Mouse (Mus musculus) heart, postnatal 25 days (tissue): ENCODE data around the gene Gm11099. TPM values are rescaled to one million over a fixed set of nuclear protein-coding genes. Genes with fewer than 3 reads are reported as not detected.

ENCODE experiments used
- DNase-seq: peaks from one replicate; pipeline ENCODE4 v3.0.0; 2022; ENCODE audit warnings: low spot score
- intact Hi-C: fragments of 180-260 bp; cut with DNase I; formaldehyde crosslinking; loops from one replicate; pipeline ENCODE4 v1.15.1; 2025
- total RNA-seq, 2 experiments: library from RNA; stranded (reverse); gene quantifications; 2 replicates each; pipeline ENCODE4 v1.2.3; 2021

Gm11099 gene
- total RNA-seq: not detected

DNA sequence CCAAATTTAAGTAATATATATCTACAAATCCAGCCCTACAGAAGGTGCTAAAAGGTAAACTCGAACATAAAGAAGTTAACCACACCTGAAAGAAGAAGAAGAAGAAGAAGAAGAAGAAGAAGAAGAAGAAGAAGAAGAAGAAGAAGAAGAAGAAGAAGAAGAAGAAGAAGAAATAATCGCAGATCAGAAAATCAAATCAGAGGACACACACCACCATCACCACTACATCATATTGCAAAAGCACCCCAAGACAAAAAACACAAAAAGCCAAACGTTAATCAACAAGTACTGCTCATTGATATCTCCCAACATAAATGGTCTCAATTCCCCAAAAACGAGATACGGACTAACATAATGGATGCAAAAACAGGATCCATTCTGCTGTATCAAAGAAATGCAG is at the start of gene Gm11099:
Gene Gm11099 (plus strand): TSS at position 301 of the 400 bp plus-strand sequence.
- intact Hi-C loops: no loop called here
- no peak for DNase-seq

DNA sequence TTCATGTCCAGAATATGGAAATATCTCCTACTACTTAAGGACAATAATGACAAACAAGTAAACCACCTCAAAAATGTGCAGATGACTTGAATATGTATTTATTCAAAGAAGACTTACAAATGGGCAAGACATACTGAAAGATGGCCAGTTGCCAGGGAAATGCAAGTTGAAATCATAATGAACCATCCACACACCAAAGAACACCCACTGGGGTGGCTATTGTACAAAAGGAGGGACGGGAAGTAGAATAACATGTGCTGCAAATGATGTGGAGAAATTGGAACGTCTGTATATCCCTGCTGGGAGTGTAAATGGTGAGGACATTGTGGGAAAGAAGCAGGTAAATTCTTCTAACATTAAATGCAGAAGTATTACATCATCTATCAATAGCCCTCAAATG is 46.3 kb upstream of the Gm11099 start:
- intact Hi-C loops: no loop called here
- no peak for DNase-seq

DNA sequence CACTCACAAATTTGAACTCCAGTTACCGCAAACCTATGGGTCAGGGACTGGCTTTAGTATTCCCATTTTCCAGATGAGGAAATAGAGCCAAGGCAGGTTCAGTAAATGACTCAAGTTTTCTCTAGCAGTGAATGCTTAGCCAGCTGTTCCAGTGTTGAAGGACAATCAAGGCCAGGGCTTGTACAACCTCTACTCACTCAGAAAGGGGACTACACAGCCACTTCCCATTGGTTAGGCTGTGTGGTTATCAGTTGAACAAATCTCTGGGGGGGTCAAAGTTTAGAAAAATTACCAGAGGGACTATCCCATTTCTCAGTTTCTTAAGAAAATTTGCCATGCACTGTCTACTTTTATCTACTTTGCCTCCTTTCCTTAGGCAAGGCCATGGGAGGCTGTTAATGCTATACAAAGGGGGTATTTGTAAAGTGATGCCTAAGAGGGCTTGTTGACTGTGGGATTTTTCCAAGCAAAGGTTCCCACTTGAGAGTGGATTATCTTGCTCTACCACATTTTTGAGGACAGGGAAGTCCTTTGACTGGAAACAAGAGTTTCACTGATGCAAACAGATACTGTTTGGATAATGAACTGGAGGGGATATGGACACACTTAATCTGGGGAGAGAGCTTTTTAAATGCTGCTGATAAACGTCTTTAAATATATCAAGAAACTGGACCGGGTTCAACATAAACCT is 30.2 kb upstream of the Gm11099 start:
- intact Hi-C loops: loop anchor here (5.0 kb wide), 1 partner anchor 593 kb away; no protein-coding TSS in a partner anchor
- no peak for DNase-seq

DNA sequence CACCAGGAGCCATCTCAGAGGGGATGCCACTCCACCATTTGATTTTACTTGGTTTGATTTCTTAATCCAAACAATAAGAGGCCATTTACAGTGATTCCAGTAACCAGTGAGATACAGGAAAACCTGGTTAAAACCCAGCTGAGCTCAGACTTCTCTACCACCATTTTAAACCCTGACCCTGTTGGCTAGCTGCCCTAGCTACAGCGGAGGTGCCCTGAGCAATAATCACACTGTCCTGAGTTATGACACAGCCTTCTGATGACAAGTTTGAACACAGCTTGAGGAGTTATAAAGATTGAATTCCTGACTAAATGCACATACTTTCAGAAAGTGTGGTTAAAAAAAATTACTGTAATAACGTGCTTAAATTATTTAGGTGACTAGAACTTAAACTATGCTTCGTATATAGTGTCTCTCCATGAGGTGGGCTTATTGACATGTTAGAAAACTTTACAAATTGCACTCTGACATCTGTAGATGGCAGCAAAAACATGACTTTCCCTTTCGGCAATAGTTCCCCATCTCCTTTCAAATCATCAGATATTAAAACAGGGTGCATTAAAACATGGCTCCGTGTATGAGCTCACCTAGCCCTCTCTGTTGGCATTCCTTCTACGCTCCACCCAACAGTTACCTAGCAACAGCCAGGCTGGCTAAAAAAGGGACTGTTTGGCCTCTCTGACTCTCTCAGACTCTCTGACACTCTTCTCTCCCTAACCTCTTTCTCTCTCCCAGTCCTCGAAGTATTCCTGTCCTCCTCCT is 29.1 kb upstream of the Gm11099 start:
- intact Hi-C loops: loop anchor here (5.0 kb wide), 1 partner anchor 592 kb away; no protein-coding TSS in a partner anchor

DNA sequence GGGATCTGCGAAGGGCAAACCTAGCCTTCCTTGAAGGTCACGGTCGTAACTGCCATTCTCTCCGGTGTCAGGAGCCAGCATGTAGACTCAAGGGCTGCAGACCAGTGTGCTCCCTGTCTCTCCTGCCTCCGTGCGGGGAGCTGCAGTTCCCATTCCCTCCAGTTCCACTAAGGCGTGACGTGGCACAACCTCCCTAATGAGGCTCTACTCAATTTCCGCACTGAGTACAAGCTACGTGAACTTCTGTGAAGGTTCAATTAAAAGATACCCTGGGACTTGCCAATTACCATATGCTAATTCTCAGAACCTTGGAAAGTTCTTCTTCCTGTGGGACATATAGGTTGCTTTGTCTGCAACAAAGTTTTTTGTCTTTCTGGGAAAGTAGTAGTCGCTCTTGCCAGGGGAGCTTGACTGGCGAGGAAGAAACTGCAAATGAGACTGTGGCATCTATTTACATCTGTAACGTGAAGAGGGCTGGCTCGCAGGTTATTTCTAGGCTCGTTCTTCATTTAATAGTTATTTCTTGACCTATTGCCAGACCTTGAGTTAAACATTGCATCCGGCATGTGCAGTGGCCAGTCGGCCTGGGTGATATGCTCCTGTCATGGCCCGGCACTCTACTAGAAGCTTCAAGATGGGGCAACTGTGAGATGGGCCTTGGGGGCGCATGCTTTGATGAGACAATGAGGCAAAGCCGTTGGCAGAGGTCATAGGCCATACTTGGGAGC is 26.8 kb upstream of the Gm11099 start:
- intact Hi-C loops: no loop called here
- no peak for DNase-seq

More for the DNA sequence above, 29.1 kb upstream of the Gm11099 start:
- no peak for DNase-seq

DNA sequence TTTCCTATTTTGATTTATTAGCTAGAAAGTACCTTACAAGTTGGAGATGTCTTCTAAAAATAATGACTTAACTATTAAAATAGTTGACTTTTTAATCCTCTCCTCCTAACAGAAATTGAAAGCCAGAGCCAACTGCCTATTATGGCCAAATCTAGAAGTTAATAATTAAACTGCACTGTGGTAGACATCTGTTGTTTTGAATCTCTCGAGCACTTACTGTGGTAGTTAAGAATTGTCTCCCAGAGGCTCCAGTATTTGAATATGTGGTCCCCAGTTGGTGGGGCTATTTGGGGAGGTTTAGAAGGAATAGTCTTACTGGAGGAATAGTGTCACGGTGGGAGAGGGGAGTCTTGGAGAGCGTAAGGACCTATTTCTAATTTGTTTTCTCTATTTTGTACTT is 18.2 kb upstream of the Gm11099 start:
- DNase-seq: no peak
- intact Hi-C loops: no loop called here

DNA sequence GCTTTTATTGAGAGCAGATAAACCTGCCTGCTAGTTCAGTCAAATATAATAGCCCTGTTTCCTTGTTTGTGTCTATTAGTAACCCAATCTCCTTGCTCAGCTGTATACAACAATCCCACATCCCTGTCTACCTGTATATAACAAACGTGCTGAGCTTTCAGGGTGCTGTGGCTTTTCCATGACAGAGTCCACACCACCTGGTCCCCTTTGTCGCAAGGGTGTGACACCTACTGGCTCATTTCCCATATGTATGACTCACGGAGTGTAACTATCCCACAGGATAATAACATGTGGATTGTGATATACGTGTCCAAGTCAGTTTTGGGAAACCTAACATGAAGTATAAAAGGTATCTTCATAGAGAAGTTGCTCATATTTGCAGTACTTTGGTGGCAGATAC is 16.8 kb upstream of the Gm11099 start:
- intact Hi-C loops: no loop called here
- DNase-seq: no peak

DNA sequence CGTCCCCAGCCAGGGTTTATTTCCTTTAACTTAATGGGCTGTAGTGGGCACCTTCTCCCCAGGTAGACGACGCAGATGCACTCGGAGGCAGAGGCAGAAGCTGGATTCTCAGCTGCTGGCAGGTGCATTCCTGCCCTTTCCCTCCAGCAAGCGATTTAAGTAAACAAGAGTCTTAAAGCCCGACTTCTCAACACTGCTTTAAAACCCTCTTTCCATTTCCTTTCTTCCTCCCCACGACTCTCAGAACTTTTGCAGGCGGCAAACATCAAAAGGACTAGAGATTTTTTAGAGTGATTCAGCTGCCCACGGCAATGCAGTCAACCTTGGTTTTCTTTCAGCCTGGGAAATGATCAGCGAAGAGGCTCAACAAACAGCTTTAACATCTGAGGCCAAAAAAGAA is 14.7 kb upstream of the Gm11099 start:
- DNase-seq: no peak
- intact Hi-C loops: no loop called here

DNA sequence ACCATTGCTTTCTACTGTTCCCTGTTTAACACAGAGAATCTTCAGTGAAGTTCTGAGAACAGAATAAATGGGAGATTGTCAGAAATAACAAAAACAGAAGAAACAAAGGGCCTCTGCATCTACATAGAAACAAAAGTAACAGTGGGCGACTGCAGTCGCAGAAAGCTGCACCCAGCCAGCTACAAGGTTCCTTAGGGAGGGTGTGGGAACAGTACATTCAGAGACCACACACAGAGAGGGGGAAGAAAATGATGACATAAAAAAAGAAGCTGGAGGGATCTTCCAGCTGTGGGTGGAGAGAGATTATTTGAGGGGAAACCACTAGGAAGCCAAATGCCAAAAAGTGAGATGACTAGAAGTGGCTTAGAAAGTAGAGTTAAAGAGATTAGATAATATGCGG is 20.6 kb downstream of the Gm11099 start:
- DNase-seq: no peak
- intact Hi-C loops: no loop called here

DNA sequence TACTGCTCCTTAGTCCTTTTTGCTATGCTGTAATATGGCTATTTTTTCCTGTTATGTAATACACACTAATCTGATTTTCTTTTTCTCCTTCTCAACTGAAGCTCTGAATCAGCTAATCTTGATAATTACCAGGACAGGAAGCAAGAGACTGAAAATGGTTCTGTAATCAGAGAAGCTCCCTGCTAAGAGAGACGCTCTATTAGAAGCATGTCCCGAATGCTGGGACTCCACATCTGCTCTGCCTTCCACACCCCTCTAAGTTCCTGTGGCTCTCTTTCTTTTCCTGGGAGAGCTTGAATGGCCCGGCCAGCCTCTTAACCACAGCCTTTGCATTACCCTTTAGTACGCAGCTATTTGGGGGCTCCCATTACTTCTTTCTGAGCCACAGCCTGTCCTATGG is 45.8 kb downstream of the Gm11099 start:
- intact Hi-C loops: no loop called here
- no peak for DNase-seq

DNA sequence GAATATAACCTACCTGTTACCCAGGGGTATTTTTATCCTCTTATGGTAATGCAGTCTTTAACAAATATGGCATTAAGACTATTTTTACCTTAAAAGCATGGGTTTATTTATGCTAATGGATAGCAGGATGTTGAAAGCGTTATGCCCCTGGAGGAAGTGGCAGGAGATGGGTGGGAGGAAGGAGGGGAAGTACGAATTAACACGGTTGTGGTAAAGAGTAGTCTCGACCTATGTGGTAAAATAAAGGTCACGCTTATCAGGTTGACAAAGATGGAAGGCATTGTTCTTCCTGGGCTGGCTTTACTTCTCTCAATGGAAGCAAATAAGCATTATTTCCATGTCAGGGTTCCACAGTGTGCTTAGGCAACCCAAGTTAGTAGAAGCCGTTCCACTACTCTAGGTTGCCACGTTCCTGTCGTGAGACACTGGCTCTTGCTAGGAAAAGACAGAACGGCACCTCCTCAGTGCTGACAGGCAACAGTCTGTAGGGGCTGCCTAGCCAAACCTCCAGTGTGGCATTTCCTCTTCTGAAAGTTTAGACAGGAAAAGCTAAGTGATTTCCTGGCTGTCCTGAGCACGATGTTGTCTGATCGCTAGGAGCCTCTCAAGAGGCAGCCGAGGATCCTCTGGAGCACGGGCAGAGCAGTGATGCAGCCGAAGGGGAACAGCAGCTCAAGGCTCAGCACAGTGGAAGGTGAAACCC is 47.7 kb downstream of the Gm11099 start:
- no peak for DNase-seq

DNA sequence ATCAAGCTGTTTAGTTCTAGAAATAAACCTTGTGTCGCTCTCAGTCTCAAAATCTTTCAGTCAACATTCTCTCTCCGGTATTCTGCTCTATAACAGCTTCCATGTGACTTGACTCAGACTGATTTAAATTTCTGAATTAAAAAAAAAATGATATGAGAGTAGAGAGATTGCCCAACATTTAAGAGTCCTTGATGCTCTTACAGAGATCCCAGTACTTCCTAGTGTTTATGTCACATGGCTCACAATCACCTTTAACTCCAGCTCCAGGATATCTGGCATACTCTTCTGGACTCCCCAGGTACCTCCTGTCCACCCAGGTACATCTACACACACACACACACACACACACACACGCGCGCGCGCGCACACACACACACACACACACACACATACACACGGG is 53.1 kb downstream of the Gm11099 start:
- no peak for DNase-seq
- intact Hi-C loops: no loop called here

More for the DNA sequence above, 47.7 kb downstream of the Gm11099 start:
- intact Hi-C loops: no loop called here

DNA sequence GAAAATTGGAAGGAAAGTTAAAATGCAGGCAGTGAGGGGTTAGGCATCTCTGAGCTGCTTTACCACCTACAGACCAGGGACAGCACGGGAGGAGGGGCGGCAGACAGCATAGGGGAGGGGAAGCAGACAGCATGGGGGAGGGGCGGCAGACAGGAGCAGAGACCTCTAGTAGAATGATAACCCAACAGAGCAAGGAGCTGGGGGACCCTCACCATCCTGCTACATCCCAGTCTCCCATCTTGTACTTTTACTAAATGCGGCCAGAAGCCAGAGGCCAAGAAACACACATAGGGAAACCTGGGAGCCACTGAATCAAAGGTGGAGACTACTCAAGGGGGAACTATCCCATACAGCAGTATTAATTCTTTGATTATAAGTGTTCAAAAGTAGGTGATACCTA is 59.1 kb downstream of the Gm11099 start:
- intact Hi-C loops: no loop called here
- no peak for DNase-seq

DNA sequence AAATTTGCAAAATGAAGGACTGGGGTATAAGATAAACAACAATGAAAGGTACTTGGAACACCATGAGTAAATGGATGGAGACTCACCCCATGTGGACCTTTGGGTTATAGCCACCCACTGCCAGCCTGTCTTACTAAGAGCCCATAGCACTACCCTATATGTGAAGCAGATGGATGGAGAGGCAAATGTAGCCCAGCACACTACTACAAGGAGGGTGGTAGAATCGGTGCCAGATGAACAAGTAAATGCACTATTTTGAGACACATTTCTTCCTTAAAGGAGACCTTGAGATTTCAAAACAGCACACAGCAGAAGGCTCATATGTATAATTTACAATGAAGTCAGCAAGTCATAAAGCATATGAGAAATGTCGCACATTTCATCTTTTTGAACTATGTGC is 66.3 kb downstream of the Gm11099 start:
- intact Hi-C loops: no loop called here

DNA sequence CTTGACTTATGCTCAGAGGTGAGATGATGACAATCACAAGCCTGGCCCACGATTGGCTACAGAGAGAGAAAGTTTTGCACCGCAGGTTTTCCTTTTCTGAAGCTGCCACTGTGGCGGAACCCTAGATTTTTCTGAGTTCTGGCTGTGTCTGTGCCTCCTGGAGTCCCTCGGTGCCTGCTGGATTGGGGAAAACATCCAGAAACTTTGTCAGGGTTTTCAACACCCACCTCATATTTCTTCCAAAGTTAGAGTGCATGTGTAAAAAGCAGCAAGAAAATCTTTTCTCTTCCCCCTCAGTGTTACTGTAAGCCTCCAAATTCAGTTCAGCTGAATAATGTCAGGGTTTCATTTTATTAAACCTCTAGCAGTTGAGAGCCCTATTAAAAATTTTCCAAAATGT is 82.1 kb downstream of the Gm11099 start:
- intact Hi-C loops: no loop called here
- DNase-seq: no peak

More for the DNA sequence above, 66.3 kb downstream of the Gm11099 start:
- no peak for DNase-seq

DNA sequence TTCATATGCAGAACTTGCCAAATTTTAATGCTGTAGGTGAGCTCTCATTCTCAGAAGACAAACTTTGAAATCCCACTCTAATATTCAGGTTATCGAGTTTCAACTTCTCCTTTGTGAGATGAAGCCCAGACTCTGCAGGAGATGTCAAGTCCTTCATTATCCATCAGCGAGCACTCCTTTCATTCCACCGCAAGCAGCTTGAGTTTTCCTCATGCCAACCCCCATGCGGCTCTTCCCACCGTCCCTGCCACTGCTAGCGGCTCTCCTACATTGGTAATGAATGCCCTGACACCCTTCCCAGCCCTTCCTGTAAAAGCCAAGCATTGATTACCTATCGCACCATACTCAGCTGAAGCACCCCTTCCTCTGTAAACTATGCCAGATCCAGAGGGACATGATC is 89.6 kb downstream of the Gm11099 start:
- DNase-seq: no peak
- intact Hi-C loops: no loop called here

DNA sequence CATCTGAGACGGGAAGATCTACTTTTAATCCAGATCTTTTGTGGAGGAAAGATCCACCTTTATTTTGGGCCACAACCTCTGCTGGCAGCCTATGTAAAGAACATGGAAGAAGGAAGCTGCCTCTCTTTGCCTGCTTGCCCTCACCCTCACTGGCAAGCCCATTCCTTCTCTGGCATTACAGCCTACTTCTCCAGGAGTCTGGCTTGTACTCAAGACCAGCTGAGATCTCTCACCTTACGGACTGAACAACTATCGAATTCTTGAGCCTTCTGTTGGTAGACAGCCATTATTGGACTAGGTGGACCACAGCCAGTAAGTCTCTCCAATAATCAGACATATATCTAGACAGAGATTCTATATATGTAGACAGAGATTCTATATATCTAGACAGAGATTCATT is 92.9 kb downstream of the Gm11099 start:
- intact Hi-C loops: no loop called here
- DNase-seq: no peak

DNA sequence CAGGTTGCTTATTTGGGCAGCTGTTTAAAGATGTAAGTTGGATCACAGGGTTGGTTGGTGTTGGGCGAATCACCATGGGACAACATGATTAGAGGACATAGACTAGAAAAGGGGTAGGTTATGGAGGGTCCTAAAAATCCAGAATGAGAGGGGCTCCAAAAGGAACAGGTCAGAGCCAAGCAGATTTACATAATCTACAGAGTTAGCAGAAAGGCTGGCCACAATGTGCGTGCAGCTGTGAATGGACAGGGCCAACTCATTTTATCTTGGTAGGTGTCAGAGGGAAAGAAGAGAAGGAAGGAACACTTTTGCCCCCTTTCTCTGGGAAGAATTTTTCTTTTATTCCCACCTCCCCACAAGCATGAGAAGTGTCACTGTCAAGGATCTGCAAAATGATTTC is 97.1 kb downstream of the Gm11099 start:
- intact Hi-C loops: no loop called here

DNA sequence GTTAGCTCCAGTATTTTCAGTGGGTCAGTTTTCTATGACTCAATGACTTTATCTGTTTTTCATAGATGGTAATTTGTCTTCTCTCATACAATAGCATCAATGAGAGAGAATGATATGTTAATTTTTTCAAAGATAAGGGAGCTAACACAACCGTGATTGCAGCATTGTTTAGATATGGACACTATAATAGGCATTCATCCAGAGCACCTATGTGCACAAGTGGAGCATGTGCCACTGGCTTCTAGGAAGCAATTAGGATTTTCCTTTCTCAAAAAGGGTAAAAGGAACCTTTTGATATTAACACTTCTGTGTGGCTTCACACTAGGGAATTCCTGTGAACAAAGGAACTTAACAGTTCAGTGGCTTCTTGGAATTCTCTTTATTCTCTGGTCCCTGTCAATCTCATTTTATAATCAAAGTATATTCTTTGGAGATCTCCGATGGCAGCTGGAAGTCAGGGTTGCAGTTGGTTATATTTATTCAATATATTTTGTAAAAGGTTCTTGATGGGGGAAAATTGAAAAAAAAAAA is 97.6 kb downstream of the Gm11099 start:
- intact Hi-C loops: no loop called here

More for the DNA sequence above, 97.1 kb downstream of the Gm11099 start:
- DNase-seq: no peak

More for the DNA sequence above, 97.6 kb downstream of the Gm11099 start:
- no peak for DNase-seq
